16 mouse cellular contexts compared by ENCODE assay signal in genomic region chr14:36340832-36341231, GRCm38 (mm10).
"Had no signal": no experiment of that assay in that cellular context is flagged by ENCODE, and none has a peak within 500 bp of the region (broad histone marks: within the 10 kb centered on the region; RNA-seq: fewer than 3 reads in every experiment).

No protein-coding gene starts in this region.

- H3K9ac ChIP-seq: neural tube, embryonic 13.5 days; neural tube, embryonic 15.5 days; stomach, embryonic 15.5 days had no signal

- H3K9me3 ChIP-seq: neural tube, embryonic 13.5 days; neural tube, embryonic 15.5 days; stomach, embryonic 15.5 days had no signal

- H3K4me3 ChIP-seq: neural tube, embryonic 13.5 days; neural tube, embryonic 15.5 days; stomach, embryonic 15.5 days had no signal

- DNase-seq: retina, postnatal 1 day; right cerebral cortex, adult 18-20 months; right cerebral cortex, postnatal 14 days; right cerebral cortex, postnatal 25 days; right cerebral cortex, postnatal 4 days; spleen, adult 18-20 months; thymus, adult 18-20 months; thymus, adult 2 months; thymus, postnatal 14 days; thymus, postnatal 25 days; thymus, postnatal 36 days; thymus, postnatal 4 days had no signal

- H3K4me2 ChIP-seq: neural tube, embryonic 13.5 days; neural tube, embryonic 15.5 days; stomach, embryonic 15.5 days had no signal

- H3K27me3 ChIP-seq: neural tube, embryonic 13.5 days; neural tube, embryonic 15.5 days; stomach, embryonic 15.5 days had no signal

- H3K36me3 ChIP-seq: neural tube, embryonic 13.5 days; neural tube, embryonic 15.5 days; stomach, embryonic 15.5 days had no signal

- H3K4me1 ChIP-seq: neural tube, embryonic 13.5 days; neural tube, embryonic 15.5 days; stomach, embryonic 15.5 days had no signal

- H3K27ac ChIP-seq: neural tube, embryonic 13.5 days; neural tube, embryonic 15.5 days; stomach, embryonic 15.5 days; stomach, postnatal 0 days had no signal
